ENCODE assay signal across 23 mouse cellular contexts in the genomic region with DNA sequence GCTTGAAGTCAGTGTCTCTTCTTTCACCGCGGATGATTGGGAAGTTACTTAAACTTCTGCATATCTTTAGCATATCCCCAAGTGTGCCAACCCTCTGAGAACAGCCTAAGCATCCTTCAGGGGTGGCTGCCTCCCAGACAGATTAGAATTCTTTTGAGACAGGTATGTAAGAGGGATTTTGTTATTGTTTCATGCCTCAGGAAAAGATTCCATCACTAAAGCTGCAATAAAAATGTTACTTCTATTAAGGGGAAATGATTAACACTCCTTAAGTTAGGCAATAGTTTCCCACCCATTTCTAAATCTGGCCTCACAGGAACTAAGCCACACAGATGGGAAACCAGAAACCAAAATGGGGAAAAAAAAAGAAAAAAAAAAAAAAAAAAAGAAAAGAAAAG.
DNase-seq lines count a peak whose midpoint lies in the region; ATAC-seq lines count a peak whose summit lies in the region.
"Had no signal": no experiment of that assay in that cellular context is flagged by ENCODE, and none has a peak within 500 bp of the region (broad histone marks: within the 10 kb centered on the region; RNA-seq: fewer than 3 reads in every experiment).

No protein-coding gene starts in this region.

- H3K27me3 ChIP-seq in kidney, embryonic 15.5 days = no peaks in the 10 kb centered on the region
- H3K27me3 ChIP-seq in embryonic facial prominence, embryonic 14.5 days (replicated peaks; ENCODE audit: control insufficient read depth, insufficient read depth, low read length) = no peaks in the 10 kb centered on the region
- H3K27me3 ChIP-seq: embryonic facial prominence, embryonic 15.5 days; forebrain, embryonic 12.5 days; heart, embryonic 12.5 days had no signal

- peak; percentile 81 for ATAC-seq in kidney, embryonic 15.5 days (replicated peaks; ENCODE audit: low FRiP score)
- ATAC-seq in embryonic facial prominence, embryonic 14.5 days (ENCODE audit: low read depth) = no peak
- ATAC-seq in megakaryocyte progenitor cell, adult 5-6 weeks (replicated peaks; ENCODE audit: poor library complexity) = peak; percentile 65; the same call in 1 of the 2 replicates
- ATAC-seq in erythroid progenitor cell, adult 5-6 weeks (replicated peaks; ENCODE audit: low FRiP score, poor library complexity, severe bottlenecking) = no peak
- ATAC-seq: activated CD4-positive, CD25-positive, alpha-beta regulatory T cell, adult 4 months; CD4-positive, CD25-positive, alpha-beta regulatory T cell, adult 4 months; forebrain, embryonic 16.5 days had no signal

- H3K9ac ChIP-seq in kidney, embryonic 15.5 days = no peak overlapping the region
- H3K9ac ChIP-seq in embryonic facial prominence, embryonic 14.5 days (ENCODE audit: low read depth, low read length) = no peak overlapping the region
- H3K9ac ChIP-seq: embryonic facial prominence, embryonic 15.5 days; forebrain, embryonic 12.5 days; heart, embryonic 12.5 days; hindbrain, embryonic 14.5 days had no signal

- 11% methylated on average over 2 of the region's 2 CpGs for WGBS in kidney, embryonic 15.5 days
- WGBS in embryonic facial prominence, embryonic 14.5 days = 22% methylated on average over 2 of the region's 2 CpGs

- H3K9me3 ChIP-seq in kidney, embryonic 15.5 days (replicated peaks) = no peaks in the 10 kb centered on the region
- H3K9me3 ChIP-seq in embryonic facial prominence, embryonic 14.5 days (ENCODE audit: control insufficient read depth, low read length) = no peaks in the 10 kb centered on the region
- H3K9me3 ChIP-seq: embryonic facial prominence, embryonic 15.5 days; forebrain, embryonic 12.5 days; G1E; heart, embryonic 12.5 days; hindbrain, embryonic 10.5 days had no signal

- no peak for DNase-seq in kidney, adult 9 months
- peak; percentile 5 for DNase-seq in NIH3T3 (ENCODE audit: low read depth)
- peak; percentile 38 for DNase-seq in embryonic facial prominence, embryonic 14.5 days (ENCODE audit: low spot score)
- DNase-seq in left cerebral cortex, adult 9 months (ENCODE audit: low spot score in 2 of 2) = no peak
- DNase-seq: adrenal gland, postnatal 14 days; B cell, adult 2 months; cerebellum, adult 11-12 months; cerebellum, adult 9-10 months; cerebellum, postnatal 25 days; gastrocnemius, postnatal 10 days had no signal

- no peak overlapping the region for H3K4me3 ChIP-seq in kidney, embryonic 15.5 days (replicated peaks)
- no peak overlapping the region for H3K4me3 ChIP-seq in embryonic facial prominence, embryonic 14.5 days (ENCODE audit: low read depth, low read length)
- H3K4me3 ChIP-seq: embryonic facial prominence, embryonic 15.5 days; erythroblast, embryonic 14.5 days; forebrain, embryonic 12.5 days; heart, embryonic 12.5 days; hindbrain, embryonic 10.5 days had no signal

- H3K27ac ChIP-seq in kidney, embryonic 15.5 days = peak overlapping the region; percentile 72
- no peak overlapping the region for H3K27ac ChIP-seq in embryonic facial prominence, embryonic 14.5 days (replicated peaks; ENCODE audit: low read depth, low read length)
- H3K27ac ChIP-seq: forebrain, embryonic 12.5 days; hindbrain, embryonic 10.5 days; hindbrain, embryonic 14.5 days had no signal

- H3K36me3 ChIP-seq in kidney, embryonic 15.5 days = no peaks in the 10 kb centered on the region
- H3K36me3 ChIP-seq in embryonic facial prominence, embryonic 14.5 days (ENCODE audit: control insufficient read depth, insufficient read depth, low read length) = no peaks in the 10 kb centered on the region
- H3K36me3 ChIP-seq: embryonic facial prominence, embryonic 15.5 days; forebrain, embryonic 12.5 days; G1E; heart, embryonic 12.5 days; hindbrain, embryonic 10.5 days had no signal

- peaks cover 17% of the 10 kb centered on the region for H3K4me1 ChIP-seq in kidney, embryonic 15.5 days
- peaks cover 11% of the 10 kb centered on the region for H3K4me1 ChIP-seq in embryonic facial prominence, embryonic 14.5 days (ENCODE audit: control insufficient read depth, insufficient read depth, low read length)
- H3K4me1 ChIP-seq: forebrain, embryonic 12.5 days had no signal

- H3K4me2 ChIP-seq in kidney, embryonic 15.5 days = no peak overlapping the region
- H3K4me2 ChIP-seq in embryonic facial prominence, embryonic 14.5 days (ENCODE audit: low read depth, low read length) = no peak overlapping the region
- H3K4me2 ChIP-seq: embryonic facial prominence, embryonic 15.5 days; forebrain, embryonic 12.5 days; heart, embryonic 12.5 days; hindbrain, embryonic 14.5 days had no signal

Comparison
In these comparisons a context has a peak if more than half of its experiments do, and no peak if none do; other contexts are left out.
1. ATAC-seq: peak in kidney, embryonic 15.5 days (single experiment) and megakaryocyte progenitor cell, adult 5-6 weeks (single experiment); none in embryonic facial prominence, embryonic 14.5 days (single experiment) and erythroid progenitor cell, adult 5-6 weeks (single experiment).
2. DNase-seq: peak in NIH3T3 (single experiment) and embryonic facial prominence, embryonic 14.5 days (single experiment); none in kidney, adult 9 months (single experiment) and left cerebral cortex, adult 9 months (0 of 2).